Mouse (Mus musculus) embryonic facial prominence, embryonic 13.5 days (tissue): Measurements from ENCODE around the gene Fgfr2. TPM values are rescaled to one million over a fixed set of nuclear protein-coding genes. Genes with fewer than 3 reads are reported as not detected.

Experiments used
- ATAC-seq: fragments of 200-750 bp; cut with Nextera tagmentation; 2 replicates; pipeline ENCODE4 v1.8.0; 2017; ENCODE audit warnings: low read depth; ENCODE audit not compliant: insufficient number of reproducible peaks, insufficient read depth, low FRiP score, low TSS enrichment
- H3K27ac ChIP-seq: fragments of 300-500 bp; sonication (generic); 2 replicates; pipeline ENCODE4 v1.5.1; 2015; ENCODE audit warnings: moderate library complexity, mild to moderate bottlenecking, inconsistent platforms
- H3K27me3 ChIP-seq: fragments of 300-500 bp; sonication (generic); 2 replicates; pipeline ENCODE4 v1.6.1; 2015; ENCODE audit warnings: mild to moderate bottlenecking, inconsistent platforms
- H3K36me3 ChIP-seq: fragments of 300-500 bp; sonication (generic); 2 replicates; pipeline ENCODE4 v1.6.1; 2015; ENCODE audit warnings: mild to moderate bottlenecking, inconsistent platforms
- H3K4me1 ChIP-seq: fragments of 300-500 bp; sonication (generic); 2 replicates; pipeline ENCODE4 v1.6.1; 2015; ENCODE audit warnings: inconsistent platforms
- H3K4me2 ChIP-seq: fragments of 300-500 bp; sonication (generic); 2 replicates; pipeline ENCODE4 v1.6.1; 2015; ENCODE audit warnings: moderate library complexity, mild to moderate bottlenecking, inconsistent platforms
- H3K4me3 ChIP-seq: fragments of 300-500 bp; sonication (generic); 2 replicates; pipeline ENCODE4 v1.5.1; 2015; ENCODE audit warnings: mild to moderate bottlenecking, inconsistent platforms
- H3K9ac ChIP-seq: fragments of 300-500 bp; sonication (generic); 2 replicates; pipeline ENCODE4 v1.6.1; 2015; ENCODE audit warnings: mild to moderate bottlenecking, inconsistent platforms
- H3K9me3 ChIP-seq: fragments of 300-500 bp; sonication (generic); 2 replicates; pipeline ENCODE4 v1.6.1; 2016; ENCODE audit warnings: inconsistent platforms
- WGBS: fragments of 180-500 bp; shearing (Covaris S2); methylation state at CpG from one replicate; pipeline ENCODE4 v1.1.7; 2015; ENCODE audit warnings: mixed read lengths; 5-methylcytosine and 5-hydroxymethylcytosine counted together
- polyA plus RNA-seq: library from polyadenylated mRNA; unstranded; fragments of >200 nt; fragmentation: Nextera tagmentation; extraction: Ambion mirVana; gene quantifications from 2 replicates; pipeline ENCODE4 v1.2.1, GENCODE M21; 2015

Gene Fgfr2
- polyA plus RNA-seq, 1 experiment from 2014 or later, result 174 TPM

- H3K4me2 ChIP-seq, result no peak overlapping the region
- H3K4me1 ChIP-seq, result peaks cover 9% of the 10 kb centered on the region
- no peak overlapping the region for H3K4me3 ChIP-seq
- no peak for ATAC-seq
- no peak overlapping the region for H3K9ac ChIP-seq
- no peaks in the 10 kb centered on the region for H3K9me3 ChIP-seq
- H3K27ac ChIP-seq, result no peak overlapping the region
- H3K36me3 ChIP-seq, result no peaks in the 10 kb centered on the region
- H3K27me3 ChIP-seq, result peaks cover 64% of the 10 kb centered on the region
- WGBS, result 22% methylated on average over 9 of the region's 9 CpGs
These were observed 1376.4 kb downstream of the Fgfr2 start for GRCm38 (mm10) chr7:131746752-131747151.

DNA sequence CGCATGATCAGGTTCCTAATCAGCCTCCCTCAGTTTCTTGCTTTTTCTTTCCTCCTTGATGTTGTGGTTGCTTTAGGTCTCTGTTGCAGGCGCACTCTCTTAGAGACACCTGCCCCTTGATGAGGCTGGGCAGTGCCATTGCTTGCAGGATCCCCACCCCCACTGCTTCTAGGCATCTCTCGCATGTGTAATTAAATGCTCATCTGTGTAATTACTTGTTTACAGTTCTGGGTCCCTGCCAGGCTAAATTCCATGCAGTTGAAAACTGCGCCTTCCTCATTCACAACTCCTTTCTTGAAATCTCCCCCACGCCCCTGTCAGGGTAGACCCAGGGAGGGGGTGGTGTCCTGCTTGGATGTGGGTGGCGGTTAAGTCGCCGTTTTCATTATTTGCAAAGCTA lies 1380.0 kb downstream of the Fgfr2 start:
- no peaks in the 10 kb centered on the region for H3K36me3 ChIP-seq
- no peak overlapping the region for H3K9ac ChIP-seq
- H3K4me3 ChIP-seq, result no peak overlapping the region
- no peaks in the 10 kb centered on the region for H3K9me3 ChIP-seq
- no peak overlapping the region for H3K27ac ChIP-seq
- no peak for ATAC-seq
- 41% methylated on average over 8 of the region's 8 CpGs for WGBS
- no peak overlapping the region for H3K4me2 ChIP-seq
- peaks cover 9% of the 10 kb centered on the region for H3K4me1 ChIP-seq
- H3K27me3 ChIP-seq, result peaks cover 52% of the 10 kb centered on the region

GRCm38 (mm10) chr7:131722783-131723575 lies 1400.2 kb downstream of the Fgfr2 start:
- H3K27me3 ChIP-seq, result peaks cover 53% of the 10 kb centered on the region
- H3K9me3 ChIP-seq, result no peaks in the 10 kb centered on the region
- H3K4me3 ChIP-seq, result no peak overlapping the region
- no peak overlapping the region for H3K27ac ChIP-seq
- no peak for ATAC-seq
- no peak overlapping the region for H3K9ac ChIP-seq
- no peaks in the 10 kb centered on the region for H3K36me3 ChIP-seq
- H3K4me1 ChIP-seq, result peaks cover 5% of the 10 kb centered on the region
- WGBS, result 12% methylated on average over 9 of the region's 9 CpGs
- no peak overlapping the region for H3K4me2 ChIP-seq

GRCm38 (mm10) chr7:131722316-131722715 lies 1400.8 kb downstream of the Fgfr2 start:
- no peak overlapping the region for H3K9ac ChIP-seq
- WGBS, result 16% methylated on average over 4 of the region's 4 CpGs
- no peaks in the 10 kb centered on the region for H3K9me3 ChIP-seq
- peaks cover 50% of the 10 kb centered on the region for H3K27me3 ChIP-seq
- no peaks in the 10 kb centered on the region for H3K36me3 ChIP-seq
- no peak overlapping the region for H3K27ac ChIP-seq
- no peak for ATAC-seq
- no peak overlapping the region for H3K4me2 ChIP-seq
- H3K4me1 ChIP-seq, result peaks cover 5% of the 10 kb centered on the region
- H3K4me3 ChIP-seq, result no peak overlapping the region

DNA sequence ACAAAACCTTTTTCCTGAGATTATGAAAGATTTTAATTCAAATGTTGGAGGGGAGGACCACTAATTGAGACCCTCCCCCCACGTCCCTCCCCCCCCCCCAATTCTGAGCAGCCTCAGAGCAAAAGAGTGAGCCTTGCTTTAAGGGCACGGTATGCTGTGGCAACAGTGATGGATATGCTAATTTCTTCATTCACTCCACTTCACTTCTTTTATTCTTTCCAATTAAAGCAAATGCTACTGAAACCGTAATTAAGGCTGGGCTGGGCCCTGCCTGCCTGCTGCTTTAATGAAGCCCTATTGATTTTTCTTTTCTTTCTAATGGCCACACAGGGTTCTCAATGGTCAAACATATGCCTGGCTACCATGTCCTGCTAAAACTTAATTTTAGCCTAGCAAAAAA lies 1404.9 kb downstream of the Fgfr2 start:
- Histone ChIP-seq H3K27ac (no peak overlapping the region), H3K9ac (no peak overlapping the region), H3K4me3 (no peak overlapping the region), H3K27me3 (peaks cover 41% of the 10 kb centered on the region), H3K4me2 (no peak overlapping the region), H3K4me1 (peaks cover 5% of the 10 kb centered on the region), H3K9me3 (no peaks in the 10 kb centered on the region), H3K36me3 (no peaks in the 10 kb centered on the region)
- ATAC-seq, result no peak
- WGBS, result 30% methylated on average over 3 of the region's 3 CpGs

DNA sequence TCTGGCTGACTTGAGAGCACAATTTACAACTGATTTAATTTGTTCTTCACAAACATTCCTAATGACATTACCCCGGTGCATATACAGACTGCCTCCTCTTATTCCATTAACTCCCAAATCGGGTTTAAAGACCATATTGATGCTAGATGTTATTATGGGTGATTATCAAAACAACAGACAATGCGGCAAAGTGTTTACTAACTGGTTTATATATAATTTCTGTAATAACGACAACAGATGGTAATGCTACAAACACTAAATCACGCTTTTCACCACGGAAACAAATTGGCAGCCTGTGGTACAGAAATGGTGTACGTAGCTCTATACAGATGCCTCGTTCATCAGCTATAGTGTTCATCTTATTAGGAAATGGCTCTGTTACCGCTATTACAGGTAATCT lies 1410.1 kb downstream of the Fgfr2 start:
- Histone ChIP-seq H3K27me3 (peaks cover 20% of the 10 kb centered on the region; the same call in 1 of the 2 replicates), H3K36me3 (no peaks in the 10 kb centered on the region), H3K27ac (no peak overlapping the region), H3K9ac (no peak overlapping the region), H3K4me3 (no peak overlapping the region), H3K9me3 (no peaks in the 10 kb centered on the region), H3K4me1 (no peaks in the 10 kb centered on the region), H3K4me2 (no peak overlapping the region)
- no peak for ATAC-seq
- WGBS, result 75% methylated on average over 9 of the region's 9 CpGs

- Histone ChIP-seq H3K4me2 (no peak overlapping the region), H3K4me1 (no peaks in the 10 kb centered on the region), H3K9ac (no peak overlapping the region), H3K27ac (no peak overlapping the region), H3K9me3 (no peaks in the 10 kb centered on the region), H3K27me3 (0 out of 2 replicates have a peak, but pooled peaks cover 5% of the 10 kb centered on the region), H3K36me3 (no peaks in the 10 kb centered on the region), H3K4me3 (no peak overlapping the region)
- ATAC-seq, result no peak
- WGBS, result 24% methylated on average over 3 of the region's 3 CpGs
These were observed 1426.3 kb downstream of the Fgfr2 start for GRCm38 (mm10) chr7:131696889-131697288.

- Histone ChIP-seq H3K27me3 (0 out of 2 replicates have a peak, but pooled peaks cover 5% of the 10 kb centered on the region), H3K36me3 (no peaks in the 10 kb centered on the region), H3K4me3 (no peak overlapping the region), H3K4me2 (no peak overlapping the region), H3K9me3 (no peaks in the 10 kb centered on the region), H3K27ac (no peak overlapping the region), H3K4me1 (no peaks in the 10 kb centered on the region), H3K9ac (no peak overlapping the region)
- no peak for ATAC-seq
- 68% methylated on average over 1 of the region's 1 CpGs for WGBS
These were observed 1435.8 kb downstream of the Fgfr2 start for GRCm38 (mm10) chr7:131687324-131687723.

- 93% methylated on average over 2 of the region's 2 CpGs for WGBS
- Histone ChIP-seq H3K4me2 (no peak overlapping the region), H3K36me3 (no peaks in the 10 kb centered on the region), H3K27ac (no peak overlapping the region), H3K4me1 (0 out of 2 replicates have a peak, but pooled peaks cover 3% of the 10 kb centered on the region), H3K4me3 (no peak overlapping the region), H3K9me3 (no peaks in the 10 kb centered on the region), H3K9ac (no peak overlapping the region), H3K27me3 (peaks cover 26% of the 10 kb centered on the region)
- no peak for ATAC-seq
These were observed 1446.0 kb downstream of the Fgfr2 start for GRCm38 (mm10) chr7:131677126-131677525.

- no peak for ATAC-seq
- H3K9me3 ChIP-seq, result no peaks in the 10 kb centered on the region
- WGBS, result 53% methylated on average over 6 of the region's 6 CpGs
These were observed 1452.6 kb downstream of the Fgfr2 start for GRCm38 (mm10) chr7:131670586-131670985.

GRCm38 (mm10) chr7:131669326-131669725 lies 1453.8 kb downstream of the Fgfr2 start:
- no peak for ATAC-seq
- H3K4me1 ChIP-seq, result 0 out of 2 replicates have a peak, but pooled peaks cover 3% of the 10 kb centered on the region
- no peak overlapping the region for H3K4me3 ChIP-seq
- no peaks in the 10 kb centered on the region for H3K9me3 ChIP-seq
- WGBS, result 82% methylated on average over 4 of the region's 4 CpGs
- no peaks in the 10 kb centered on the region for H3K36me3 ChIP-seq
- H3K4me2 ChIP-seq, result no peak overlapping the region
- no peak overlapping the region for H3K9ac ChIP-seq
- H3K27me3 ChIP-seq, result peaks cover 14% of the 10 kb centered on the region
- no peak overlapping the region for H3K27ac ChIP-seq

More at GRCm38 (mm10) chr7:131670586-131670985, 1452.6 kb downstream of the Fgfr2 start:
- H3K4me3 ChIP-seq, result no peak overlapping the region
- H3K36me3 ChIP-seq, result no peaks in the 10 kb centered on the region
- H3K27ac ChIP-seq, result no peak overlapping the region
- peaks cover 22% of the 10 kb centered on the region for H3K27me3 ChIP-seq
- H3K9ac ChIP-seq, result no peak overlapping the region
- H3K4me2 ChIP-seq, result no peak overlapping the region
- H3K4me1 ChIP-seq, result 0 out of 2 replicates have a peak, but pooled peaks cover 3% of the 10 kb centered on the region

DNA sequence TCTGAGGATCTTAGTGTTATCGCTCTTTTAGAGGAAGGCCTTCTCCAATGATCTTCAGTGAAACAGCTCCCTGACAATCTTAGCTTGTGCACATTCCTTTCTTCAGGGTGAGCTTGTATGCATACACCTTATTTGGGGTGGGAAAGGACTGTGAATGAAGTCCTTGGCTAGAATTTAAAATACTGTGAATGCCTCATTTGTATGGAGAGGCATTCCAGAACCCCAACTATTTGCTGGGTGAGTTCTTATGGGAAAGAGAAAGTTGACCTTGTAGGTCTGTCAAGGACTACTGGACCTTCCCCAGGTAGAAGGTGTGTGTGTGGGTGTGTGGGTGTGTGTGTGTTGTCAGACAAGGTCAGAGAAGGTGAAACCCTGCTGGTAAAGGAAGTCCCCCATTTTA lies 1462.4 kb downstream of the Fgfr2 start:
- H3K4me2 ChIP-seq, result no peak overlapping the region
- no peak for ATAC-seq
- no peak overlapping the region for H3K9ac ChIP-seq
- WGBS, result 97% methylated on average over 1 of the region's 1 CpGs
- no peak overlapping the region for H3K4me3 ChIP-seq
- H3K27me3 ChIP-seq, result peaks cover 5% of the 10 kb centered on the region
- H3K9me3 ChIP-seq, result no peaks in the 10 kb centered on the region
- no peak overlapping the region for H3K27ac ChIP-seq
- H3K4me1 ChIP-seq, result no peaks in the 10 kb centered on the region
- no peaks in the 10 kb centered on the region for H3K36me3 ChIP-seq
